In the genomic region with DNA sequence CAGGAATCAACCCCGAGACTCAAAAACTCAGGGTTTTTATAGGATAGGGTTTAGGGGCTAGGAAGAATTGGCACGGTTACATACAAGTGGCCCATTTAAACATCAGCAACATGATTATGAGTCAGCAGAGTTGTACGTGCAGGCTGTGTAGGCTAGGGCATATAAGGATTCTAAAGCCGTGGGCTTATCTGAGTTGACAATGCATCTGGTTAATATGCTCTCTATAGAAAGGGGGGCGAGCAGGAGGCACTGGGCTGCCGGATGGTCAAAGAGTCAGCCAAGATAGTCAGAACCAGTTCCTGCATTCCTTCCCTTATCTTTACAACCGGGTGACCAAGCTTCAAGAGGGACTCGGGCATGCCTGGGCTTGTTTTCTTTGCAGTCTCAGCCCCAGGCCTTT, we compare ENCODE assay signal across 24 mouse cellular contexts. TPM values are rescaled to one million over a fixed set of nuclear protein-coding genes. Genes with fewer than 3 reads are reported as not detected.
"Had no signal": no experiment of that assay in that cellular context is flagged by ENCODE, and none has a peak within 500 bp of the region (broad histone marks: within the 10 kb centered on the region; RNA-seq: fewer than 3 reads in every experiment).

No protein-coding gene starts in this region.

- H3K4me2 ChIP-seq: lung, embryonic 14.5 days; midbrain, embryonic 12.5 days; midbrain, embryonic 15.5 days; neural tube, embryonic 12.5 days; neural tube, embryonic 15.5 days; stomach, embryonic 15.5 days had no signal

- ATAC-seq: lung, postnatal 0 days; midbrain, embryonic 15.5 days had no signal

- H3K36me3 ChIP-seq: midbrain, embryonic 12.5 days; midbrain, embryonic 15.5 days; neural tube, embryonic 12.5 days; neural tube, embryonic 15.5 days; stomach, embryonic 15.5 days had no signal

- H3K4me3 ChIP-seq: layer of hippocampus, adult 2 months; left cerebral cortex, adult 2 months; midbrain, embryonic 12.5 days; midbrain, embryonic 15.5 days; neural tube, embryonic 12.5 days; neural tube, embryonic 15.5 days; stomach, embryonic 15.5 days had no signal

- H3K4me1 ChIP-seq: midbrain, embryonic 12.5 days; midbrain, embryonic 15.5 days; neural tube, embryonic 12.5 days; neural tube, embryonic 15.5 days; stomach, embryonic 15.5 days had no signal

- DNase-seq: kidney, adult 2 months; kidney, postnatal 25 days; layer of hippocampus, postnatal 36 days; lung, embryonic 14.5 days; right cerebral cortex, adult 18-20 months; right cerebral cortex, postnatal 14 days; right cerebral cortex, postnatal 4 days; thymus, postnatal 25 days had no signal

- H3K9me3 ChIP-seq: midbrain, embryonic 12.5 days; midbrain, embryonic 15.5 days; neural tube, embryonic 12.5 days; neural tube, embryonic 15.5 days; stomach, embryonic 15.5 days had no signal

- H3K27ac ChIP-seq: kidney, postnatal 0 days; layer of hippocampus, adult 2 months; left cerebral cortex, adult 2 months; macrophage; midbrain, embryonic 12.5 days; midbrain, embryonic 15.5 days; neural tube, embryonic 12.5 days; neural tube, embryonic 15.5 days; stomach, embryonic 15.5 days had no signal

- H3K27me3 ChIP-seq: midbrain, embryonic 12.5 days; midbrain, embryonic 15.5 days; neural tube, embryonic 12.5 days; neural tube, embryonic 15.5 days; stomach, embryonic 15.5 days had no signal

- H3K9ac ChIP-seq: lung, embryonic 14.5 days; midbrain, embryonic 12.5 days; midbrain, embryonic 15.5 days; neural tube, embryonic 12.5 days; neural tube, embryonic 15.5 days; stomach, embryonic 15.5 days had no signal

RNA-seq across cellular contexts. Expression of gene Cylc1, which starts 31.5 kb away (rescaled TPM):
- polyA plus RNA-seq: kidney, adult 2 months; kidney, embryonic 14.5 days; kidney, postnatal 0 days; large intestine, adult 2 months; limb, embryonic 11.5 days; limb, embryonic 14.5 days; liver, embryonic 16.5 days; lung, embryonic 14.5 days; lung, postnatal 0 days; macrophage; midbrain, embryonic 12.5 days; midbrain, embryonic 15.5 days; neural tube, embryonic 12.5 days; neural tube, embryonic 15.5 days; stomach, embryonic 15.5 days; thymus, postnatal 0 days had no signal
